Mouse (Mus musculus) liver, postnatal 0 days (tissue): Measurements from ENCODE around the gene Tmed1.

Experiments
- CTCF ChIP-seq: sonication (generic); IDR thresholded peaks from 2 replicates; pipeline ENCODE4 v1.5.1; 2016; ENCODE audit warnings: antibody characterized with exemption, low read depth
- EP300 ChIP-seq: IDR thresholded peaks from 2 replicates; pipeline ENCODE4 v1.6.1; 2016; ENCODE audit warnings: antibody characterized with exemption, low read depth, mild to moderate bottlenecking

DNA sequence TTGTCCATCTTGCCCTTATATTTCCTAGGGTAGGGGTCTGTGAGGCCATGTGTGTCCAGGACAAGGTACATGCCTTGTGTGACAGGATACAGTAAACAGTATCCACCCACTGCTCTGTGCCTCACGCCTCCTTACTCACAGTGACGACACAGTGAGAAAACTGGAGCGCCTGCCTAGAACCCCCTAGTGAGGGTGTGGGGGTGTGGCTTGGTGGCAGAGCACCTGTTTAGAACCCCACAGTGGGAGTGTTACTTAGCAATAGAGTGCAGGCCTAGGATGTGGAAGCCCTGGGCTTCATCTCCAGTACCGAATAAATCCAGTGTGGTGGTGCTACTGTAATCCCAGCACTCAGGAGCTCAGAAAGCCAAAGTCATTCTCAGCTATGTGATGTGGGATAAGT is 37.1 kb downstream of the Tmed1 start:
- TF ChIP-seq CTCF (no peak), EP300 (no peak)
